Mouse (Mus musculus) ES-Bruce4 (cell line): Measurements from ENCODE around the gene Usp28. TPM values are rescaled to one million over a fixed set of nuclear protein-coding genes. Genes with fewer than 3 reads are reported as not detected.
"Not testable (repeated sequence)": the region's sequence is repeated elsewhere in the genome, so short reads cannot be mapped to it uniquely, and the experiment has no call there.

Source experiments
- H3K27ac ChIP-seq: 2 replicates; pipeline ENCODE4 v1.5.1; 2012; ENCODE audit warnings: low read length, inconsistent platforms; ENCODE audit not compliant: insufficient read depth
- H3K27me3 ChIP-seq: 2 replicates; pipeline ENCODE4 v1.6.1; 2012; ENCODE audit warnings: mild to moderate bottlenecking, low read length, inconsistent platforms; ENCODE audit not compliant: control insufficient read depth, poor library complexity, insufficient read depth, severe bottlenecking
- H3K36me3 ChIP-seq: 2 replicates; pipeline ENCODE4 v1.6.1; 2012; ENCODE audit warnings: inconsistent platforms, mild to moderate bottlenecking, low read length, moderate library complexity; ENCODE audit not compliant: control insufficient read depth, poor library complexity, insufficient read depth, severe bottlenecking
- H3K4me1 ChIP-seq: one replicate; pipeline ENCODE4 v1.8.1; 2011; ENCODE audit warnings: low read length; ENCODE audit not compliant: control insufficient read depth, insufficient read depth
- H3K4me3 ChIP-seq: 2 replicates; pipeline ENCODE4 v1.5.1; 2011; ENCODE audit warnings: low read depth, mild to moderate bottlenecking, low read length
- H3K9ac ChIP-seq: 2 replicates; pipeline ENCODE4 v1.6.1; 2012; ENCODE audit warnings: low read depth, mild to moderate bottlenecking, inconsistent platforms; ENCODE audit not compliant: poor library complexity, severe bottlenecking
- H3K9me3 ChIP-seq: replicated peaks from 2 replicates; pipeline ENCODE4 v1.6.1; 2012; ENCODE audit warnings: mild to moderate bottlenecking, low read length, inconsistent platforms; ENCODE audit not compliant: control insufficient read depth, poor library complexity, insufficient read depth, severe bottlenecking
- CTCF ChIP-seq: IDR thresholded peaks from one replicate; pipeline ENCODE4 v1.8.1; 2011; ENCODE audit warnings: low read depth, low read length
- EP300 ChIP-seq: IDR thresholded peaks from 2 replicates; pipeline ENCODE4 v1.6.1; 2011; ENCODE audit warnings: low read depth, low read length; ENCODE audit not compliant: insufficient read depth
- POLR2A ChIP-seq: IDR thresholded peaks from one replicate; pipeline ENCODE4 v1.8.1; 2011; ENCODE audit warnings: low read length; ENCODE audit not compliant: insufficient read depth
- polyA plus RNA-seq: library from polyadenylated mRNA; stranded (reverse); fragments of >200 nt; gene quantifications from 2 replicates; pipeline ENCODE4 v1.2.4, GENCODE M21; 2011; ENCODE audit warnings: low read depth; ENCODE audit not compliant: missing spikeins, insufficient read depth, insufficient read length

The Usp28 gene
- polyA plus RNA-seq, 1 experiment: 134 TPM

DNA sequence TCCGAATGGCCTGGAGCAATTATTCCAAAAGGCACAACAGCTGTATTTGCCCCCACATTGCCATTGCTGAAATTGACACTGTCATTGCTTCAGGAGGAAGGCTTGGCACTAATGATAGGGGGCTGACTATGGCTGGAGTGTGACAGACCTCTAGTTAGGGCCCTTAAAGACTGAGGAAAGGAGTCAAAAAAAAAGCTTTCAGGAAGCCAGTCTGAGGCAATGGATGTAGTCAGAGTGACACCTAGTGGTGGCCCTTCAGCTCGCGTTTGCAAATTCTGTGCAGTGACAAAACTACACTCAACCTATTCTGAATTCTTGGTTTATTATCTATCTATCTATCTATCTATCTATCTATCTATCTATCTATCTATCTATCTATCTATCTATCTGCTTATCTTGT lies 12.7 kb upstream of the Usp28 start:
- no peaks in the 10 kb centered on the region for H3K9me3 ChIP-seq
- no peaks in the 10 kb centered on the region for H3K36me3 ChIP-seq
- H3K4me3 ChIP-seq: no peak overlapping the region
- peak; percentile 48 for TF ChIP-seq CTCF
- no peak for TF ChIP-seq POLR2A
- no peak overlapping the region for H3K27ac ChIP-seq
- H3K4me1 ChIP-seq: no peaks in the 10 kb centered on the region
- no peak overlapping the region for H3K9ac ChIP-seq
- no peaks in the 10 kb centered on the region for H3K27me3 ChIP-seq

DNA sequence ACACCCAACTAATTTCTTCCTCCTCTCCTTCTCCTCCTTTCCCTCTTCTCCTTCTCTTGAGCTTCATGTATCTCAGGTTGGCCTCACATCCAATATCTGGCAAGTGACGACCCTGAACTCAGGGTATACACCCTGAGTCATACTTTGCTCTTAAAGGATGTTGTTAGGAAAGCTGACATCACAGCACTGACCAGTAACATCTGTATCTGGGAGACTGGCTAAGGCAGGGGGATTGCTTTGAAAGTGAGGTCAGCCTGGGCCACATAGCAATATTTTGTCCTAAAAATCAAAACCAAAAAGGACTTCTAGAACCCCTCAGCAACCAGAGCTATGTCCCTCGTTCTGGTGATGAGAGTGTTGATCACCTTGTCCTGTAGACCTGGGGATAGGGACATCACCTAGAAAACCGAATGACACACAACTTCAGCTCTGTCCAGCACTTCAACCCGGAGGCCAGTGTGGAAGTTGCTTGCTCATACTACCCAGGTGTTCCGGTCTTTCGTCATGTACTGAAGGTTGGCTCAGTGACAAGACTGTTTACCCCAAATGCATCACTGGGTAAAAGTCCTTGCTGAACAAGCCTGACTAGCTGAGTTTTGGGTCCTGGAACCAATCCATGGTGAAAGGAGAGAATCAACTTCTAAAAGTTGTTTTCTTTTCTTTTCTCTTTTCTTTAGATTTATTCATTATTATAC lies 8.4 kb upstream of the Usp28 start:
- TF ChIP-seq POLR2A (no peak), EP300 (no peak), CTCF (no peak)
- Histone ChIP-seq H3K27ac (no peak overlapping the region), H3K36me3 (no peaks in the 10 kb centered on the region), H3K9ac (no peak overlapping the region), H3K4me1 (no peaks in the 10 kb centered on the region), H3K27me3 (no peaks in the 10 kb centered on the region), H3K4me3 (no peak overlapping the region), H3K9me3 (no peaks in the 10 kb centered on the region)

DNA sequence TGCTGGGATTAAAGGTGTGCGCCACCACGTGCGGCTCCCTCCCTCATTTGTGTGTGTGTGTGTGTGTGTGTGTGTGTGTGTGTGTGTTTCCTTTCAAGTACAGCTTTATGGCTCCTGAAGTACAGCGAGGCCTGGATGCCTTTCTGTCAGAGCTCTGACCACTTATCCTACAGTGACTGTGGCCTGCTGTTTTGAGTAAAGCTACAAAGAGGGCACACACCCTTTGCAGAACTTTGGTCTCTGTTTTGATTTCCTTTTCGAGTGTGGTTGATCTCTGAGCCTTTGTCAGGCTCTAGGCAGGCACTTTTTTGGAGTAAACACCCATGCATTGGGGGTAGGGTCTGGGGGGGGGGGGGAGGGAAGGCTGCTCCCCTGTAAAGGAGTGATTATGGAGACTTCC lies 4.8 kb upstream of the Usp28 start:
- no peaks in the 10 kb centered on the region for H3K27me3 ChIP-seq
- no peak overlapping the region for H3K4me3 ChIP-seq
- no peaks in the 10 kb centered on the region for H3K36me3 ChIP-seq
- no peak overlapping the region for H3K27ac ChIP-seq
- no peaks in the 10 kb centered on the region; the same call in 1 of the 2 replicates for H3K9me3 ChIP-seq
- H3K9ac ChIP-seq: no peak overlapping the region
- no peak for TF ChIP-seq POLR2A
- TF ChIP-seq EP300: no peak
- TF ChIP-seq CTCF: no peak
- no peaks in the 10 kb centered on the region for H3K4me1 ChIP-seq

DNA sequence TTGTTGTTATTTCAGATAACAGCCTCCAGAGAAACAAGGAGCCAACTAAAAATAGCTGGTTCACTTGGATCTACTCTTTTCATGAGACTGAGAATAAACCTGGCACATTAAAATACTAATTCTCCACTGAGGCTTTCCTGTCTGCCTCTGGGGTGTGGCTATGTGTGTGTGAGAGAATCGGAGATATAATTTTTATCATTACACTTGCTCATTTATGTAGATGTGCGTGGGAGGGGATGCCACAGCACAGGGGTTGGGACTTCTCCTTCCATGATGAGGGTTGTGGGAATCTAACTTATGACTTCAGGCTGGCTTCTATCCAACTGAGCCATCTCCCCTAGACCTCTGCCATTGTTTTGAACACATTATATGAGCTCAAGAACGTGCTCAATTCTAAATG lies 4.4 kb upstream of the Usp28 start:
- no peaks in the 10 kb centered on the region for H3K4me1 ChIP-seq
- H3K4me3 ChIP-seq: no peak overlapping the region
- H3K9ac ChIP-seq: no peak overlapping the region
- TF ChIP-seq EP300: no peak
- TF ChIP-seq POLR2A: no peak
- no peak for TF ChIP-seq CTCF
- no peaks in the 10 kb centered on the region; the same call in 1 of the 2 replicates for H3K9me3 ChIP-seq
- no peak overlapping the region for H3K27ac ChIP-seq
- H3K27me3 ChIP-seq: no peaks in the 10 kb centered on the region
- no peaks in the 10 kb centered on the region for H3K36me3 ChIP-seq

DNA sequence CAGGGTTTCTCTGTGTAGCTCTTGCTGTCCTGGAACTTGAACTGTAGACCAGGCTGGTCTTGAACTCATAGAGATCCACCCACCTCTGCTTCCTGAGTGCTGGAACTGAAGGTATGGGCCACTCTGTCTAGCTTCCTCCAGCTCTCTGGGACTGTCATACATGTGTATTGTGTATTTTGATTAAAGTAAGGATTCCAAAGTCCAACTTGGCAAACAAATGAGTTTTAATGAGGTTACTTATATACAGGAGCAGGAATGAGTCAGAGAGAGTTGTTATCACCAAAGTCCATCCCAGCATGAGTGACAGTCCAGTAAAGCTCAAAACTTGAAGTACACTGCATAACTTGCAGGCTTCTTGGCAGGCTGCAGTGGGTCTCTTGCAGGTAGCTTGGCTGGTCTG lies 3.3 kb upstream of the Usp28 start:
- no peak overlapping the region for H3K9ac ChIP-seq
- no peak overlapping the region for H3K4me3 ChIP-seq
- no peaks in the 10 kb centered on the region for H3K4me1 ChIP-seq
- H3K9me3 ChIP-seq: no peaks in the 10 kb centered on the region; the same call in 1 of the 2 replicates
- H3K27ac ChIP-seq: 0 out of 2 replicates have a peak overlapping the region, but pooled peaks have one; percentile 32
- no peaks in the 10 kb centered on the region for H3K36me3 ChIP-seq
- H3K27me3 ChIP-seq: no peaks in the 10 kb centered on the region
- TF ChIP-seq CTCF: no peak
- TF ChIP-seq POLR2A: no peak
- TF ChIP-seq EP300: no peak

DNA sequence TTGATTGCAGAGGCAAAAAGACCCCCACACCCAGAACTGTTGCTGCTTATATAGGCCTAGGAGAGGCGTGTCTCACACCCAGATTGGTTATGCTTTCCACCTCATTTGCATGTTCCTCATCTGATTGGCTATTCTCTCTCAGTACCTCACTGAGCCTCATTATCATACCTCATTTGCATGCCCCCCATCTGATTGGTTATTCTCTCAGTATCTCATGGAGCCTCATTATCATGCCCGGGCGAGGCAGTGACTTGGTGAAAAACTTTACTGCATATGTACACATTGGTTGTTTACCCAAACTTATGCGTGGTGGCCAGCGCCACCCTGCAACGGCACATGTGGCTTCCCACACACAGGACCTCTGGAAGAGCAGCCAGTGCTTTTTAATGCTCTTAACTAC lies 1.4 kb upstream of the Usp28 start:
- H3K27me3 ChIP-seq, H3K9me3 ChIP-seq, H3K4me1 ChIP-seq, H3K4me3 ChIP-seq, H3K36me3 ChIP-seq, H3K9ac ChIP-seq: not testable (repeated sequence)
- 0 out of 2 replicates have a peak overlapping the region, but pooled peaks have one; percentile 27 for H3K27ac ChIP-seq
